Mouse (Mus musculus): ENCODE measurements at regions not wholly inside any gene's neighbourhood (a gene's known extent, or its start where the extent isn't known, plus 50 kb on each side); places are given as distances from the start of the nearest gene placed in this dataset.
"Not testable (repeated sequence)": the region's sequence is repeated elsewhere in the genome, so short reads cannot be mapped to it uniquely, and the experiment has no call there.

DNA sequence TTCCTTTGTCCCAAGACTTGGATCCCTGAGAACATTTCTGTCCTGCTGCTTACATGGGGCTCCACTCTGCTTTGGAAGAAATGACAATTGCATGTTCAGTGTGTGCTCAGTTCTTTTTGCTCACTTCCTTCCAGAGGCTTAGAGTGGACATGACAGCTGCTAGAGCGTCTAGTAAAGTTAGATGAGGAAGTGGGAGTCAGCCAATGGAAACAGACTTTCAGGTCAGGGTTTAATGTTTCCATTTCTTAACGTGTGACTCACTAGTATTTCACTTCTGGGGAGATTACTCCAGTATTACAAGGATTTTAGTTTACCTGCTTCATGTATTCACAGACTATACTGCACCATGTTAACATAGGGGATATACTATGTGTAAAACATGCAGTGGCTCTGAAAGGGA lies 759.3 kb upstream of the Gm38303 start:
- no peak for ATAC-seq (ENCODE audit: low FRiP score, low TSS enrichment)
- DNase-seq, result no peak
- H3K4me2 ChIP-seq (ENCODE audit: low read length), result no peak overlapping the region
- H3K4me1 ChIP-seq (ENCODE audit: control insufficient read depth, insufficient read depth, low read length), result no peaks in the 10 kb centered on the region
- H3K9me3 ChIP-seq (ENCODE audit: control insufficient read depth, low read length), result no peaks in the 10 kb centered on the region
- H3K9ac ChIP-seq (replicated peaks; ENCODE audit: low read length), result no peak overlapping the region
- H3K4me3 ChIP-seq (replicated peaks; ENCODE audit: low read depth, low read length), result no peak overlapping the region
- no peaks in the 10 kb centered on the region for H3K27me3 ChIP-seq (ENCODE audit: control insufficient read depth, insufficient read depth, low read length)
- H3K27ac ChIP-seq (replicated peaks; ENCODE audit: low read depth, low read length), result no peak overlapping the region
- 70% methylated on average over 2 of the region's 2 CpGs for WGBS
- H3K36me3 ChIP-seq (ENCODE audit: control insufficient read depth, insufficient read depth, low read length), result no peaks in the 10 kb centered on the region

DNA sequence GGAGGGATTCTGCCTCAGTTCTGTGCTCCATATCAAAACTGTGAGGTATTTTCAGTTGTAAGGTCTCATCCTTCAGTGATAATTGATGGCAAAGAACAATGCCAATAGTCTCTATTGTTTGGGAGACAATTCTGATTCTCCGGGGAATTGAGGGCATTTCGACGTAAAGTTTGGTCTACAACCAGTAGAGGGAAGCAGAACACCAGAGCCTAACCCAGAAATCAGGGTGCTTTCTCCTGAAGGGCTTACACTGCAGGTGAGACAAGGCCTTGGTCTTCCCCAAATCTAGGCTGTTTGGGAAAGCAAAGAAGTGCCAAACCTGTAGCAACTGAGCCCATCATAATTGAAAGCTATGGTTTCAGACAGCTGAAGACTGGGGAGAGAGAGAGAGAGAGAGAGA lies 758.7 kb upstream of the Gm38303 start:
- no peaks in the 10 kb centered on the region for H3K27me3 ChIP-seq (ENCODE audit: control insufficient read depth, insufficient read depth, low read length)
- 67% methylated on average over 3 of the region's 3 CpGs for WGBS
- no peak overlapping the region for H3K9ac ChIP-seq (replicated peaks; ENCODE audit: low read length)
- no peak overlapping the region for H3K27ac ChIP-seq (replicated peaks; ENCODE audit: low read depth, low read length)
- DNase-seq, result peak; percentile 15
- H3K4me3 ChIP-seq (replicated peaks; ENCODE audit: low read depth, low read length), result no peak overlapping the region
- no peak for ATAC-seq (ENCODE audit: low FRiP score, low TSS enrichment)
- no peaks in the 10 kb centered on the region for H3K4me1 ChIP-seq (ENCODE audit: control insufficient read depth, insufficient read depth, low read length)
- H3K9me3 ChIP-seq (ENCODE audit: control insufficient read depth, low read length), result no peaks in the 10 kb centered on the region
- no peak overlapping the region for H3K4me2 ChIP-seq (ENCODE audit: low read length)
- no peaks in the 10 kb centered on the region for H3K36me3 ChIP-seq (ENCODE audit: control insufficient read depth, insufficient read depth, low read length)

DNA sequence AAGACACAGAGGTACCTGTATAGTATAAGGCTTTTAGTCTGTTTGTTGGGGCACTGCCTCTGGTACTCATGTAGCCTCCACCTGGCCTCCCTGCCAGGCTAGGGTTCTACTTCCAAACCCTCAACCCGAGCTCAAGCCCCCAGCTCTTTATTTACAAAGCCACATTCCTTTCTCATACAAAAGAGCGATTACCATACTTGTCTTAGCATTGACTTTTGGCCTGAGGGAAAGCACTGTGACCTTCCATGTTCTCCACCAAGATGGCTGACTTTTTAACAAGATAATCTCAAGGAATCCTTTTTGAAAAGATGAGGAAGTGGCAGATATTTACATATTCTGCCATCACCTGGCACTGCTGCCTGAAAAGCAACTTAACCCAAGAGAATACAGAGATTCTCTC lies 747.8 kb upstream of the Gm38303 start:
- ATAC-seq (ENCODE audit: low FRiP score, low TSS enrichment), result no peak
- H3K36me3 ChIP-seq (ENCODE audit: control insufficient read depth, insufficient read depth, low read length), result no peaks in the 10 kb centered on the region
- H3K9me3 ChIP-seq (ENCODE audit: control insufficient read depth, low read length), result no peaks in the 10 kb centered on the region
- no peaks in the 10 kb centered on the region for H3K27me3 ChIP-seq (ENCODE audit: control insufficient read depth, insufficient read depth, low read length)
- no peak overlapping the region for H3K4me2 ChIP-seq (ENCODE audit: low read length)
- no peak overlapping the region for H3K4me3 ChIP-seq (replicated peaks; ENCODE audit: low read depth, low read length)
- H3K27ac ChIP-seq (replicated peaks; ENCODE audit: low read depth, low read length), result no peak overlapping the region
- H3K4me1 ChIP-seq (ENCODE audit: control insufficient read depth, insufficient read depth, low read length), result no peaks in the 10 kb centered on the region
- WGBS, result 55% methylated on average over 2 of the region's 2 CpGs
- no peak overlapping the region for H3K9ac ChIP-seq (replicated peaks; ENCODE audit: low read length)
- no peak for DNase-seq

DNA sequence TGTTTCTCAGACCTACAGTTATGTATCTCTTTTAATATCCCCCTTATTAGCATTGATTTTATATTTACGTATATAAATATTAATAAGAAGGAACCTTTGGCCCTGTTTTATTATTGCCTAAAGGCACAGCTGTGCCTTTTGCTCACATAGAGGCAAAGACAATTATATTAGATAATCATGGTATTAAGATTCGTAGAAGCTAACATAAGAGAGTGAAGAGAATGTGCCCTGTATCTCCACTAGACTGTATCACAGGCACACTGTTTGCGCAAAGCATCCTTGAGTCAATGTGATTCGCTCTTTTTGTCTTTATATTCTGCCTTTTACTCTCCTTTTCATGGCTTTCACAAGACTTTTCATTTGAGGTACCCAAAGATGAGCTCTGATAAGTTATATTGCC lies 738.5 kb upstream of the Gm38303 start:
- Histone ChIP-seq H3K4me3 (replicated peaks; ENCODE audit: low read depth, low read length) (no peak overlapping the region), H3K36me3 (ENCODE audit: control insufficient read depth, insufficient read depth, low read length) (no peaks in the 10 kb centered on the region), H3K4me2 (ENCODE audit: low read length) (no peak overlapping the region), H3K27ac (replicated peaks; ENCODE audit: low read depth, low read length) (no peak overlapping the region), H3K9me3 (ENCODE audit: control insufficient read depth, low read length) (no peaks in the 10 kb centered on the region), H3K27me3 (ENCODE audit: control insufficient read depth, insufficient read depth, low read length) (no peaks in the 10 kb centered on the region), H3K4me1 (ENCODE audit: control insufficient read depth, insufficient read depth, low read length) (no peaks in the 10 kb centered on the region), H3K9ac (replicated peaks; ENCODE audit: low read length) (no peak overlapping the region)
- no peak for ATAC-seq (ENCODE audit: low FRiP score, low TSS enrichment)
- DNase-seq, result no peak
- WGBS, result 71% methylated on average over 4 of the region's 4 CpGs

DNA sequence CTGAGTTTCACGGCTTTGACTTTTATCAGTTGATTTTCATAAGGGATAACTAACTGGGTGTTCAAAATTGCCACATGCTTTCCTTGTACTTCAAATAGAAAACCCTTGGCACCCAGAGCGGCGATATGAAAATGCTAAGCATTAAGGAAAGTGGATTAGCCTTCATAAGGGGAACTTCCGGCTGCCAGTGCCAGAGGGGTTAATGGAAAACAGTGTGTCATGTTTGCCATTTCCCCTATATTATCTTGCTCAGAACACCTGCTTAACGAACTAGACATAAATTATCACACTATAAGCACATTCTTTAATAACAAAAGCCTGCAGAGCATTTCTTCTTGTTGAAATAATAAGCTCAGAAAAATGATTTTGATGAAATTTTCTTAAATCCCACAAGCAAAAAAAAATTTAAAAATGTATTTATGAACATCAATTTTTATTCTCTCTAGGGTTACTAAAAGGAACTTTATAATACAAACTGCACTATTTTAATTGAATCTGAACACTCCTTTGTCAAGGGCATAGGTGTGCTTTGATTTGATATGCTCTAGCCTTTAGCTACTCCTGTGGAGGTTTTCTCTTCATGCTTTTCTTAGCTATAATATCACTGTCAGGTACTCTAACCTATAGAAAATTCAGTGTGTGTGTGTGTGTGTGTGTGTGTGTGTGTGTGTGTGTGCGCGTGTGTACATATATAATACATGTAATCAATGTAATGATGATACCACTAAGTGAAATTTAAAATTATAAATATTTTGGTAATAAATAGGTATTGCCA lies 699.7 kb upstream of the Gm38303 start:
- DNase-seq, result peak; percentile 39
- H3K27me3 ChIP-seq (ENCODE audit: control insufficient read depth, insufficient read depth, low read length), result no peaks in the 10 kb centered on the region
- WGBS, result 70% methylated on average over 7 of the region's 7 CpGs

DNA sequence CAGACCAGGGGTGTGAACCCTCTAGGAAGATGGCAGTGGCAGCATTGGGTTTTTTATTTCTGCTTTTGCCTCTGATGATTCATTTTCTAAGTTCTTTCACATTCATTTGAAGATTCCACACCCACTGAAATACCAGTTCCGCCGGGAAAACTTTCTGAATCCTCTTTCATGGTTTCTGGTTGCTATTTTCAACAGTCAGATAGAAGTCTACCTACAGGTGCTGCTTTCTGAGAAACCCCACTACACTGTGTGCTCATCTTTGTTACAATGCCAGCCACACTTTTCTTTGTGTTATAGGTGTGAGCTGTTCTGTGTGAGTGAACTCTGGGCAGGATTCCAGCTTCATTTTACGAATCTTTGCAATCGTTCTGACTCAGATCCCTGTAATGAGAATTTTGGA lies 694.5 kb upstream of the Gm38303 start:
- 79% methylated on average over 4 of the region's 4 CpGs for WGBS
- H3K4me1 ChIP-seq (ENCODE audit: control insufficient read depth, insufficient read depth, low read length), result no peaks in the 10 kb centered on the region
- no peak overlapping the region for H3K4me2 ChIP-seq (ENCODE audit: low read length)
- H3K27me3 ChIP-seq (ENCODE audit: control insufficient read depth, insufficient read depth, low read length), result no peaks in the 10 kb centered on the region
- H3K9me3 ChIP-seq (ENCODE audit: control insufficient read depth, low read length), result no peaks in the 10 kb centered on the region
- no peak for DNase-seq
- H3K4me3 ChIP-seq (replicated peaks; ENCODE audit: low read depth, low read length), result no peak overlapping the region
- ATAC-seq (ENCODE audit: low FRiP score, low TSS enrichment), result no peak
- H3K27ac ChIP-seq (replicated peaks; ENCODE audit: low read depth, low read length), result no peak overlapping the region
- no peak overlapping the region for H3K9ac ChIP-seq (replicated peaks; ENCODE audit: low read length)
- H3K36me3 ChIP-seq (ENCODE audit: control insufficient read depth, insufficient read depth, low read length), result no peaks in the 10 kb centered on the region

More for the DNA sequence above, 699.7 kb upstream of the Gm38303 start:
- no peaks in the 10 kb centered on the region for H3K4me1 ChIP-seq (ENCODE audit: control insufficient read depth, insufficient read depth, low read length)
- no peaks in the 10 kb centered on the region for H3K9me3 ChIP-seq (ENCODE audit: control insufficient read depth, low read length)
- no peak overlapping the region for H3K4me2 ChIP-seq (ENCODE audit: low read length)
- no peak overlapping the region for H3K9ac ChIP-seq (replicated peaks; ENCODE audit: low read length)
- H3K36me3 ChIP-seq (ENCODE audit: control insufficient read depth, insufficient read depth, low read length), result no peaks in the 10 kb centered on the region
- no peak for ATAC-seq (ENCODE audit: low FRiP score, low TSS enrichment)
- H3K4me3 ChIP-seq (replicated peaks; ENCODE audit: low read depth, low read length), result no peak overlapping the region
- no peak overlapping the region for H3K27ac ChIP-seq (replicated peaks; ENCODE audit: low read depth, low read length)

DNA sequence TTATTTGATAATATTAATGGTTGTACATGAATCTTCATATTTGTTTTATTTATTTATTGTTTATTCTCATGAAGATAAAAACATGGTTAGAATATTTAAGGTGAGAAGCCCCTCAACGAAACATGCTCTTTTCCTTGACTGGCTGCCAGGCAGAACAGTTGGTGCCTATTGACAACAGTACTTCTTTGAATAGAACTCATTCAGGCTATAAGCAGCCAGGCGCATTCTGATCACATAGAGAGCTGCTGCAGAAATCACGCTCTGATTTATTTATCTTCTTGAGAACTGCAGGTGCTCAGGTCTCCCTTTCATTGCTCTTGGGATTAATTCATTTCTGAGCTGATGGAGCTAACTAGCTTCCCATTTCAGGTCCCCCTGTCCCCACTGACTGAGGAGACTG lies 688.9 kb upstream of the Gm38303 start:
- no peaks in the 10 kb centered on the region for H3K9me3 ChIP-seq (ENCODE audit: control insufficient read depth, low read length)
- H3K4me2 ChIP-seq (ENCODE audit: low read length), result no peak overlapping the region
- no peaks in the 10 kb centered on the region for H3K36me3 ChIP-seq (ENCODE audit: control insufficient read depth, insufficient read depth, low read length)
- ATAC-seq (ENCODE audit: low FRiP score, low TSS enrichment) (no peak), DNase-seq (peak; percentile 50)
- H3K4me3 ChIP-seq (replicated peaks; ENCODE audit: low read depth, low read length), result no peak overlapping the region
- no peaks in the 10 kb centered on the region for H3K27me3 ChIP-seq (ENCODE audit: control insufficient read depth, insufficient read depth, low read length)
- 42% methylated on average over 3 of the region's 3 CpGs for WGBS
- no peak overlapping the region for H3K27ac ChIP-seq (replicated peaks; ENCODE audit: low read depth, low read length)
- no peak overlapping the region for H3K9ac ChIP-seq (replicated peaks; ENCODE audit: low read length)
- H3K4me1 ChIP-seq (ENCODE audit: control insufficient read depth, insufficient read depth, low read length), result no peaks in the 10 kb centered on the region

DNA sequence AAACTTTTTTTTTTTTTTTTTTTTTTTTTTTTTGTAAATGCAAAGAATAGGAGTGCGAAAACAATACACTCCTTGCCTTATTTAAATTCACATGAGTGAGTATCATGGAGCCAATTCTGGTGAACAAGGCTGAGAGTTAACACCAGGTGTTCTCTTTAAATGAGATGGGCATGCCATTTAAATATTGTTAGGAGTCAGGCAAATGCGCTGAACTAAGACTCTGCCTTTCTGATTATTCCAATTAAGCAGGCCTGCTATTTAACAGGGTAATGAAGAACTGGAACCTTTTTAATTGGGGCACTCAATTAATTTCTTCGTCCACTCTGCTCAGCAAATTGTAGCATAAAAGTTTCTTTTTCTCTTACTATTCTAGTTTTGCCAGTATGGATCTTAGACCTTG lies 684.6 kb upstream of the Gm38303 start:
- Histone ChIP-seq H3K27ac (replicated peaks; ENCODE audit: low read depth, low read length) (no peak overlapping the region), H3K27me3 (ENCODE audit: control insufficient read depth, insufficient read depth, low read length) (no peaks in the 10 kb centered on the region), H3K9me3 (ENCODE audit: control insufficient read depth, low read length) (no peaks in the 10 kb centered on the region), H3K4me2 (ENCODE audit: low read length) (no peak overlapping the region), H3K36me3 (ENCODE audit: control insufficient read depth, insufficient read depth, low read length) (no peaks in the 10 kb centered on the region), H3K4me3 (replicated peaks; ENCODE audit: low read depth, low read length) (no peak overlapping the region), H3K9ac (replicated peaks; ENCODE audit: low read length) (no peak overlapping the region), H3K4me1 (ENCODE audit: control insufficient read depth, insufficient read depth, low read length) (no peaks in the 10 kb centered on the region)
- DNase-seq (no peak), ATAC-seq (ENCODE audit: low FRiP score, low TSS enrichment) (no peak)
- 81% methylated on average over 3 of the region's 3 CpGs for WGBS

DNA sequence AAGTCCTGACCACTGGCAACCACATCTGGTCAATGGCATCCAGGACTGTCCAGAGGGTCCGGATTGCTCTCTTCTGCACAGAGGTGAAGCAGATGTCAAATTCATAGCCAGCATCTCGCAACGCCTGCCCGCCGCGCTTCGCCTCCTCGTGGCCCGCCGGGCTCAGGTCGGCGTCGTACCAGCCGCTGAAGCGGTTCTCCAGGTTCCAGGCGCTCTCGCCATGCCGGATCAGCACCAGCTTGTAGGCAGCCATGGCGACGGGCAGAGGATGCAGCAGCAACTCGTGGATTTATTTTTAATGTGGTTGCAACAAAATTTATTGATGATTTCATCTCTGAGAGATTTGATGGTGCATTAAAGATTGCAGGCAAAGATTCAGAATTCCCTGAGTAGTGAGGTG lies 679.4 kb upstream of the Gm38303 start:
- not testable (repeated sequence) for DNase-seq; H3K9ac ChIP-seq (replicated peaks; ENCODE audit: low read length); H3K27me3 ChIP-seq (ENCODE audit: control insufficient read depth, insufficient read depth, low read length); H3K4me1 ChIP-seq (ENCODE audit: control insufficient read depth, insufficient read depth, low read length); H3K4me2 ChIP-seq (ENCODE audit: low read length); H3K9me3 ChIP-seq (ENCODE audit: control insufficient read depth, low read length); H3K36me3 ChIP-seq (ENCODE audit: control insufficient read depth, insufficient read depth, low read length); ATAC-seq (ENCODE audit: low FRiP score, low TSS enrichment); H3K4me3 ChIP-seq (replicated peaks; ENCODE audit: low read depth, low read length); H3K27ac ChIP-seq (replicated peaks; ENCODE audit: low read depth, low read length)
- WGBS, result 89% methylated on average over 6 of the region's 21 CpGs
